Mouse (Mus musculus) G1E-ER4 (cell line): ENCODE measurements around the gene Ap1s2. TPM values are rescaled to one million over a fixed set of nuclear protein-coding genes. Genes with fewer than 3 reads are reported as not detected.

Source experiments
- GATA1 ChIP-seq: IDR thresholded peaks from one replicate; pipeline ENCODE4 v1.8.0; 2012; ENCODE audit warnings: low read length, inconsistent platforms
- polyA plus RNA-seq: library from polyadenylated mRNA; stranded (reverse); fragments of >175 nt; gene quantifications from 2 replicates; pipeline ENCODE4 v1.2.3, GENCODE M21; 2012

Gene Ap1s2
- polyA plus RNA-seq, 1 experiment = 8.3 TPM

DNA sequence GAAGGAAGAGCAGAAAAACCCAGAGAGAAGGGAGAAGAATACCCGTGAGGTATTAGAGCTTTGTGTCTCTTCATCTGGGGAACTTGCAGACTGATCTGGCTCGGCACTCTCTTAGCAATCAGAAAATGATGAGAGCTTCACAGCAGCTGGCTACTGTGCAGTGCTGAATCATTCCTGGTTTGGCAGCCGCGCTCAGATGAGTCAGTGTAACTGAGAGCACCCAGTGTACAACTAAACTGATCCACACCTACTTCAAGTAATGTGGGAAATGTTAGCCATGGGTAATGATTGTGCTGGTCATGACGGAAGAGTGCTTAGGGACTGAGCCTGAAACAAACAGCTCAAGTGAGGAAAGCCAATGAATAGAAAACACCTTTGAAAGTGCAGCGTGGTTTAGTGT lies 29.8 kb downstream of the Ap1s2 start:
- no peak for TF ChIP-seq GATA1

- no peak for TF ChIP-seq GATA1
Observed at GRCm38 (mm10) chrX:163944381-163944780, 35.6 kb downstream of the Ap1s2 start.

DNA sequence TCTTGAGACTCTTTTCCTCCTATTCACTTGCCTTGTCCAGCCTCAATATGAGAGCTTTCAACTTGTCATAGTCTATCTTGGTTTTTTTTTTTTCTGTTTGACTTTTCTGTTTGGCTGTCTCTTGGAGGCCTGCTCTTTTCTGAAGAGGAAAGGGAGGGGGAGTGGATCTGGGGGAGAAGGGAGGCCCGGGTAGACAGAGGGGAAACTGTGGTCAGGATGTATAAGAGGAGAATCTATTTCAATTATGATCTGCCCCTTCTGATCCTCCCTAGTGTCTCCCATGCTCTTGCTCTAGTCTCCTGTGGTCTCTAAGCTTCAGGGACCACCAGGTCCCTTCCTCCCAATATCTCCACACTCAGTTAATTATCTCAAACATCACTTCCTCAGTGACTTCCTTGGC lies 42.8 kb downstream of the Ap1s2 start:
- TF ChIP-seq GATA1 = no peak

DNA sequence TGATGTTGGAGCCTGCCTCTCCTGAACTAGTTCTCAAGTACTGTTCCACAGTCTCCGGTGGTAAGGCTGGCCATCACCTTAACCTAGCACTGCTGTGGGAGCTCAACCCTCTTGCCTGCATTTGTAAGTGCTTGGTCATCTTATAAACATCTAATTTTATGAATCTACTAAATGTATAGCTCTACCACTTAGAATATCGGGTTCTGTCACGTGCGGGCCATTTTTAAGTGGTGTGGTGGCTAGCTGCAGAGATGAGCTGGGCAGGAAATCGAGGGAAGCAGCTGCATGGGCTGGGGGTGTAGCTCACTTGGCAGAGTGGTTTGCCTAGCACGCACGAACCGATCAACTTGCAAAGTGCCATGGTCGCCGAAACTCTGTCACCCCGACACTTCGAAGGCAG lies 48.6 kb downstream of the Ap1s2 start:
- TF ChIP-seq GATA1 = no peak

GRCm38 (mm10) chrX:163957803-163958466 lies 49.1 kb downstream of the Ap1s2 start:
- no peak for TF ChIP-seq GATA1

DNA sequence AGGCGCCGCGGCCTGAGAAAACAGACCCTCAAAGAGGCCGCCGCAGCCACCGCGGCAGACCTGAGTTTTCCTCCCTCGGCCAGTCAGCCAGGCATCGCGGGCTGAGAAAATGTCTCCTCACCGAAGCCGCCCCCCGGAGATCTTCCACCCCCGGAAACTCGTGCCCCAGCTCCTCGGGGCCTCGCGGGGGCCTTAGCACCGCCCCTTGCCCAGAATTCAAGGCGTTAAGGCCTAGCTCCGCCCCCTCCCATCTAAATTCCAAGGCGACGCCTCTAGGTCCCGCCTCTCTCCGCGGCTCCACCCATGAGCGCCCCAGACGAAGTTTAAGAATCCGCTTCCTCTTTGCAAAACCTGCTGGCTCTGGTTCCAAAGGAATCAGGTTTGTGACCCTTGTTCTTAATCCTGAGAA lies 49.7 kb downstream of the Ap1s2 start, which contains the start of gene Zrsr2:
TSS of gene Zrsr2 (minus strand) at position 195 of the 409 bp plus-strand sequence.
- TF ChIP-seq GATA1 = no peak

DNA sequence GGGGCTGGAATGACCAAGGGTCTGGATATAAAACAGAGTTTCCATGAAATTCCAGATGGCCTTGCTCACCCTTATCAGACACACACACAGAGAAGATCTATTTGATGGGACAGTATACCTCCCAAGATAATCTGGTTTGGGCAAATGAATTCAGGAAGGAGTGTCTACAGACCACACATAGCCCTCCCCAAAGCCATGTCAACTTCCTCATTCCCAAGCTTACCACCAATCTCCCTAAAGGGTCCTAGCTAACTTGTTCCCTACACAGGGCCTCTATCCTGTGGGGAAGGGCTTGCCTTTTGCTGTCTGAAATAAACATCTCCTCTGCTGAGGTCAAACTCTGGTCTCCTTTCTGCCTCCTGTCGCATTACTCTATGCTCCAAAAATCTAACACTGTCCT lies 72.3 kb downstream of the Ap1s2 start:
- no peak for TF ChIP-seq GATA1

DNA sequence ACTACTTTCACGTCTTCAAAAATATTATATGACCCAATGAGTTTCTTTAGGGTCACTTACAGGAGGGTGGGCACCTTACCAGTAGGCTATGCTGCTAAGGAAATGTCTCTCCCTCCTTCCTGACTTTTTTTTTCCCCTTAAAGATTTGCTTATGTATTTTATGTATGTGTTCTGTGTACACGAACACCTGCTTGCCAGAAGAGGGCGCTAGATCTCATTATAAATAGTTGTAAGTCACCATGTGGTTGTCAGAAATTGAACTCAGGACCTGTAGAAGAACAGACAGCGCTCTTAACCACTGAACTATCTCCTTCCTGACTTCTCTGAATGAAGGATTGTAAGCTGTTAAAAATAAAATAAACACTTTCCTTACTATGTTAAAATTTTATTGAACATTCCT lies 72.7 kb downstream of the Ap1s2 start:
- TF ChIP-seq GATA1 = no peak

DNA sequence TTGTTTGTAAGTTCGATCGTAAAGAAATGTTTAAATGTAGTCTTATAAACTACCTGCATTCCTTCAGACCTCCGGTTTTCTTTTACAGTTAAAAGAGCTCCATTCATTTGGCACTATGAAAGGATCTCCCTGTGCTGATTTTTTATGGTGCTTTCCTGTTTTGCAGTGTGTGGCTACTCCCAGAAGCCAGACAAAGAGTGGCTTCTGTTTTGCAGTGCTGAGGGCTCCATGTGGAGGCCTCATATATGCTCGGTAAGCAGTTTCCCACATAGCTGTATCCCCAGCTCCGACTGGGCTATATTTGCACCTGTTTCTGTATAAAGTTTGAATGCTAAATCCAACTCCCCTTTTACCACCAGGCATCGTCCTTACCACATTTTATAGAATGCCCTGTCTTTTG lies 73.3 kb downstream of the Ap1s2 start:
- no peak for TF ChIP-seq GATA1

Other genes starting within 250 kb of the Ap1s2 start
- gene Rnf138rt1, start 147.7 kb upstream of the Ap1s2 start, polyA plus RNA-seq = not detected in 2 replicates
- gene Zrsr2, start 49.6 kb downstream of the Ap1s2 start, polyA plus RNA-seq = 29.4 and 32.0 TPM in 2 replicates
- gene Car5b, start 119.0 kb downstream of the Ap1s2 start, polyA plus RNA-seq = 0.03 TPM in 2 replicates
- 39.7 and 42.1 TPM in 2 replicates for gene Siah1b, start 167.5 kb downstream of the Ap1s2 start, polyA plus RNA-seq
- not detected in 2 replicates for gene Cltrn, start 179.8 kb downstream of the Ap1s2 start, polyA plus RNA-seq
- not detected in 2 replicates for gene Ace2, start 230.3 kb downstream of the Ap1s2 start, polyA plus RNA-seq